Mouse (Mus musculus): Measurements from ENCODE around the gene Lrch1. TPM values are rescaled to one million over a fixed set of nuclear protein-coding genes. Genes with fewer than 3 reads are reported as not detected.

The Lrch1 gene
- polyA plus RNA-seq, 1 experiment from 2014 or later, result 18.3 TPM

DNA sequence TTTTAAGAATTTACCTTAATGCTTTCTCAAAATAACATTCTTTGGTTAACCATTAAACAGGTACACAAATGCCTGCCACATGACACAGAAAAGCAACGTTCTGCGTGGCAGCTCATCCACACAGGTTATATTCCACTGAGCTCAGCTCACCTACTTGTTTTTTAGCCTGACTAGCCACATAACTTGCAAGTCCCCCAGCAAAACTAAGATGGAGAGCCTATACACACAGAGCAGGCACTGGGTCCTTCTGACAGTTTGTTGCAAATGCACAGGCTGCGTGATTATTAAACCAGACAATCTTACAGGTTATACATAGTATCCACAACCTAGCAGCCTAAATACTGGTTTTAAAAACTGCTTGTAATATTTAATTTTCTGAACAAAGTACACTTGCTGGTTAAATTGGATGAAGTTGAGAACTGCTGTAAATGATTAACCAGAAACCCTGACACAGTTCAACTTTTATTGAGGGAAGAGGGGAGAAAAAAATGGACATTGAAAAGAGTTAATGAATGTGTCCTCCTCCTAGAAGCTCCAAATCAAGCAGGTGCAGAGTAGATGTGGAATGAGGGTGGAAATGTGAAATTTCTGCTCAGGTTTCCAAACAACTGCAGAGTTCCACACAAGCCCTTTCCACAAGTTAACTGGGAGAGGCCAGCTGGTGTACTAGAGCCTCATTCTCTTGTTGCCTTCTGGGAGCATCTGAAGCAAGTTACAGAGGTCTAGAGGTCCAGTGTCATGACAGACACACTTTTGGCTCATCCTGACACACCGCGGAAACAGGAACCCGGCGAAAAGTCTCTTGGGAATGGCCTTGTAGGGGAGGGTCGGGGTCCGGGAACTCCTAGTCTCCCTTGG lies 216.2 kb downstream of the Lrch1 start:
- H3K27ac ChIP-seq (ENCODE audit: low read length), result peak overlapping the region; percentile 72

DNA sequence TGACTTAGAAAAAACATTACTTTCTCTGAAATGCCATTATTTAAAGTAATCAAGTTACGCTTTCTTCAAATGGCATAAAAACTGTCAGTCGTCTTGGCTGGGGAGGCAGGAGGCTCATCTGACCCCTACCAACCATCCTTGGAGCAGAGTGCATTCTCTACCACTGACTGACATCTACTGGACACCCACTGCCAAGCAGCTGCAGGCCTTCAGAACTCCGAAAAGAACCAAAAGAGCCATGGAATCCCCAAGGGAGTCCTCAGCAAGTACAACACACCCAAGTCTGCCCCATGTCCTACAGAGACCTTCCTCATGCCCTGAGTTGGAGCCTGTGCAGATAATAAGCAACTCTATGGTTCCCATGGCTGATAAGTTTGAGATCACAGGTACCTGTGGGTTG lies 224.1 kb downstream of the Lrch1 start:
- H3K4me2 ChIP-seq (ENCODE audit: low read depth, low read length), result no peak overlapping the region
- no peaks in the 10 kb centered on the region for H3K36me3 ChIP-seq (ENCODE audit: control insufficient read depth, insufficient read depth, low read length)
- no peaks in the 10 kb centered on the region for H3K4me1 ChIP-seq (replicated peaks; ENCODE audit: control insufficient read depth, insufficient read depth, low read length)
- no peak overlapping the region for H3K27ac ChIP-seq (ENCODE audit: low read length)
- no peaks in the 10 kb centered on the region for H3K27me3 ChIP-seq (ENCODE audit: control insufficient read depth, insufficient read depth, low read depth, low read length)
- H3K9ac ChIP-seq (ENCODE audit: low read length), result no peak overlapping the region
- no peaks in the 10 kb centered on the region for H3K9me3 ChIP-seq (ENCODE audit: control insufficient read depth, low read length)
- WGBS, result 68% methylated on average over 3 of the region's 3 CpGs
- no peak overlapping the region for H3K4me3 ChIP-seq (ENCODE audit: low read length)
- ATAC-seq (ENCODE audit: low read depth), result no peak

More for the DNA sequence above, 216.2 kb downstream of the Lrch1 start:
- H3K27me3 ChIP-seq (ENCODE audit: control insufficient read depth, insufficient read depth, low read depth, low read length), result no peaks in the 10 kb centered on the region
- no peak; the same call in 1 of the 2 replicates for ATAC-seq (ENCODE audit: low read depth)
- peaks cover 2% of the 10 kb centered on the region for H3K36me3 ChIP-seq (ENCODE audit: control insufficient read depth, insufficient read depth, low read length)
- peak overlapping the region; percentile 78 for H3K4me2 ChIP-seq (ENCODE audit: low read depth, low read length)
- WGBS, result 22% methylated on average over 9 of the region's 9 CpGs
- peaks cover 10% of the 10 kb centered on the region for H3K4me1 ChIP-seq (replicated peaks; ENCODE audit: control insufficient read depth, insufficient read depth, low read length)
- no peaks in the 10 kb centered on the region for H3K9me3 ChIP-seq (ENCODE audit: control insufficient read depth, low read length)
- H3K4me3 ChIP-seq (ENCODE audit: low read length), result peak overlapping the region; percentile 77
- H3K9ac ChIP-seq (ENCODE audit: low read length), result peak overlapping the region; percentile 55; the same call in 1 of the 2 replicates

DNA sequence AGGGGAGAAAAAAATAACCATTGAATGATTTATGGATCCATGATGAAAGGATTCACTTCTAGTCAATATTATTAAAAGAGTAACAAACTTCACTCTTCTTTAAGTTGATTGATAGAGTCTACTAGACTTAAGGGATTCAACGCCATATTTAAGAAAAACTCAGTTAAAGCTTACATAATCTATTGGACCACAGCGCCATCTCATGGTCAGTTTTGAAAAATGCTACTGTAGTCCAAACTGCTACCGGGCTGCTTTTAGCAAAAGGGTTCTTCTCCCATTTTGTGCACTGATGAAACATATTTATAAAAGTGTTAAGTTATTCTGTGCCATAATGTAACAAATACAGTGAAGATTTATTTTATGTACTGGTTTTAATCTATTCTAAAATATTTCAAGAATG lies 238.6 kb downstream of the Lrch1 start:
- ATAC-seq (ENCODE audit: low read depth), result no peak
- Histone ChIP-seq H3K27me3 (ENCODE audit: control insufficient read depth, insufficient read depth, low read depth, low read length) (no peaks in the 10 kb centered on the region), H3K4me3 (ENCODE audit: low read length) (no peak overlapping the region), H3K9ac (ENCODE audit: low read length) (no peak overlapping the region), H3K9me3 (ENCODE audit: control insufficient read depth, low read length) (no peaks in the 10 kb centered on the region), H3K4me2 (ENCODE audit: low read depth, low read length) (no peak overlapping the region), H3K27ac (ENCODE audit: low read length) (no peak overlapping the region), H3K36me3 (ENCODE audit: control insufficient read depth, insufficient read depth, low read length) (no peaks in the 10 kb centered on the region), H3K4me1 (replicated peaks; ENCODE audit: control insufficient read depth, insufficient read depth, low read length) (no peaks in the 10 kb centered on the region)
- whole genome bisulfite sequencing, result 23% methylated on average over 3 of the region's 3 CpGs

Other genes starting within 250 kb of the Lrch1 start
- gene Esd, start 215.6 kb downstream of the Lrch1 start, polyA plus RNA-seq (2015; fragmentation: Nextera tagmentation; extraction: Ambion mirVana), result 333 and 349 TPM in 2 replicates
- gene Rubcnl, start 68.2 kb upstream of the Lrch1 start, polyA plus RNA-seq (2015; fragmentation: Nextera tagmentation; extraction: Ambion mirVana), result 0.29 and 0.83 TPM in 2 replicates
- 0.14 and 0.19 TPM in 2 replicates for gene Lrrc63, start 183.0 kb upstream of the Lrch1 start, polyA plus RNA-seq (2015; fragmentation: Nextera tagmentation; extraction: Ambion mirVana)
- 74.8 and 77.7 TPM in 2 replicates for gene Lcp1, start 183.2 kb upstream of the Lrch1 start, polyA plus RNA-seq (2015; fragmentation: Nextera tagmentation; extraction: Ambion mirVana)

All from lung, embryonic 16.5 days (tissue).